Mouse (Mus musculus): ENCODE data around the gene Chd3.

The Chd3 gene

GRCm38 (mm10) chr11:69390400-69391034 is 21.3 kb upstream of the Chd3 start:
- DNase-seq (ENCODE audit: low read depth, low spot score) = no peak

- no peak for DNase-seq (ENCODE audit: low read depth, low spot score)
Observed at GRCm38 (mm10) chr11:69389531-69390399, 20.6 kb upstream of the Chd3 start.

GRCm38 (mm10) chr11:69388680-69389079 is 19.5 kb upstream of the Chd3 start:
- DNase-seq (ENCODE audit: low read depth, low spot score) = no peak

- DNase-seq (ENCODE audit: low read depth, low spot score) = no peak
Observed at GRCm38 (mm10) chr11:69386758-69387157, 17.6 kb upstream of the Chd3 start.

- DNase-seq (ENCODE audit: low read depth, low spot score) = no peak
Observed at GRCm38 (mm10) chr11:69384979-69385378, 15.8 kb upstream of the Chd3 start.

GRCm38 (mm10) chr11:69382478-69383105 is 13.4 kb upstream of the Chd3 start:
- DNase-seq (ENCODE audit: low read depth, low spot score) = no peak

GRCm38 (mm10) chr11:69381356-69381755 is 12.2 kb upstream of the Chd3 start:
- no peak for DNase-seq (ENCODE audit: low read depth, low spot score)

- no peak for DNase-seq (ENCODE audit: low read depth, low spot score)
Observed at GRCm38 (mm10) chr11:69379600-69379999, 10.4 kb upstream of the Chd3 start.

GRCm38 (mm10) chr11:69377766-69378165 is 8.6 kb upstream of the Chd3 start:
- no peak for DNase-seq (ENCODE audit: low read depth, low spot score)

GRCm38 (mm10) chr11:69375646-69376045 is 6.4 kb upstream of the Chd3 start:
- DNase-seq (ENCODE audit: low read depth, low spot score) = no peak

GRCm38 (mm10) chr11:69373223-69373965 is 4.2 kb upstream of the Chd3 start:
- DNase-seq (ENCODE audit: low read depth, low spot score) = no peak

- DNase-seq (ENCODE audit: low read depth, low spot score) = no peak
Observed at GRCm38 (mm10) chr11:69372780-69373170, 3.6 kb upstream of the Chd3 start.

GRCm38 (mm10) chr11:69372056-69372779 is 3.0 kb upstream of the Chd3 start:
- no peak for DNase-seq (ENCODE audit: low read depth, low spot score)

- no peak for DNase-seq (ENCODE audit: low read depth, low spot score)
Observed at GRCm38 (mm10) chr11:69371601-69372000, 2.4 kb upstream of the Chd3 start.

GRCm38 (mm10) chr11:69370817-69371215 is 1.6 kb upstream of the Chd3 start:
- no peak for DNase-seq (ENCODE audit: low read depth, low spot score)

GRCm38 (mm10) chr11:69369990-69370816 is 997 bp upstream of the Chd3 start:
- DNase-seq (ENCODE audit: low read depth, low spot score) = no peak

- DNase-seq (ENCODE audit: low read depth, low spot score) = no peak
Observed at GRCm38 (mm10) chr11:69368356-69369214, 621 bp downstream of the Chd3 start.

GRCm38 (mm10) chr11:69367616-69368355 is 1.4 kb downstream of the Chd3 start:
- no peak for DNase-seq (ENCODE audit: low read depth, low spot score)
